Mouse (Mus musculus) embryonic facial prominence, embryonic 11.5 days (tissue): ENCODE results near the gene Lig1. TPM values are rescaled to one million over a fixed set of nuclear protein-coding genes. Genes with fewer than 3 reads are reported as not detected.

ENCODE experiments used
- ATAC-seq: fragments of 200-750 bp; cut with Nextera tagmentation; replicated peaks from 2 replicates; pipeline ENCODE4 v1.8.0; 2017; ENCODE audit warnings: low read depth; ENCODE audit not compliant: insufficient number of reproducible peaks, low FRiP score, low TSS enrichment
- DNase-seq: peaks from one replicate; pipeline ENCODE4 v3.0.0-alpha.2; 2015; ENCODE audit warnings: low spot score
- H3K27ac ChIP-seq: fragments of 300-500 bp; sonication (generic); replicated peaks from 2 replicates; pipeline ENCODE4 v1.5.1; 2014; ENCODE audit warnings: mild to moderate bottlenecking, low read depth, low read length, control low read depth
- H3K27me3 ChIP-seq: fragments of 300-500 bp; sonication (generic); 2 replicates; pipeline ENCODE4 v1.6.1; 2014; ENCODE audit warnings: mild to moderate bottlenecking, low read length, moderate library complexity, mixed read lengths; ENCODE audit not compliant: control insufficient read depth, insufficient read depth
- H3K36me3 ChIP-seq: fragments of 300-500 bp; sonication (generic); replicated peaks from 2 replicates; pipeline ENCODE4 v1.6.1; 2014; ENCODE audit warnings: low read depth, mild to moderate bottlenecking, low read length, moderate library complexity, mixed read lengths; ENCODE audit not compliant: control insufficient read depth, insufficient read depth
- H3K4me1 ChIP-seq: fragments of 300-500 bp; sonication (generic); 2 replicates; pipeline ENCODE4 v1.6.1; 2014; ENCODE audit warnings: low read length, mixed read lengths; ENCODE audit not compliant: control insufficient read depth, insufficient read depth
- H3K4me2 ChIP-seq: fragments of 300-500 bp; sonication (generic); 2 replicates; pipeline ENCODE4 v1.6.1; 2014; ENCODE audit warnings: low read depth, mild to moderate bottlenecking, control low read depth, low read length, moderate library complexity
- H3K4me3 ChIP-seq: fragments of 300-500 bp; sonication (generic); 2 replicates; pipeline ENCODE4 v1.5.1; 2014; ENCODE audit warnings: low read depth, low read length, control low read depth
- H3K9ac ChIP-seq: fragments of 300-500 bp; sonication (generic); replicated peaks from 2 replicates; pipeline ENCODE4 v1.6.1; 2014; ENCODE audit warnings: mild to moderate bottlenecking, control low read depth, low read length
- H3K9me3 ChIP-seq: fragments of 300-500 bp; sonication (generic); replicated peaks from 2 replicates; pipeline ENCODE4 v1.6.1; 2016; ENCODE audit warnings: mild to moderate bottlenecking, low read length, inconsistent platforms, mixed read lengths; ENCODE audit not compliant: control insufficient read depth
- WGBS: fragments of 180-500 bp; shearing (Covaris S2); extraction: QIAGEN DNeasy Blood & Tissue Kit; methylation state at CpG from one replicate; pipeline ENCODE4 v1.1.7; 2014; 5-methylcytosine and 5-hydroxymethylcytosine counted together
- polyA plus RNA-seq: library from polyadenylated mRNA; unstranded; fragments of >200 nt; fragmentation: Nextera tagmentation; extraction: Ambion mirVana; gene quantifications from 2 replicates; pipeline ENCODE4 v1.2.1, GENCODE M21; 2014

The Lig1 gene
- polyA plus RNA-seq, 1 experiment from 2014 or later, result 150 TPM

GRCm38 (mm10) chr7:13297636-13298035 is 20.6 kb downstream of the Lig1 start:
- no peaks in the 10 kb centered on the region for H3K27me3 ChIP-seq
- H3K9ac ChIP-seq, result no peak overlapping the region
- H3K4me1 ChIP-seq, result no peaks in the 10 kb centered on the region
- no peak for DNase-seq
- no peak for ATAC-seq
- no peaks in the 10 kb centered on the region for H3K9me3 ChIP-seq
- H3K4me2 ChIP-seq, result no peak overlapping the region
- 88% methylated on average over 1 of the region's 1 CpGs for WGBS
- H3K36me3 ChIP-seq, result peaks cover 9% of the 10 kb centered on the region
- no peak overlapping the region for H3K27ac ChIP-seq
- no peak overlapping the region for H3K4me3 ChIP-seq

GRCm38 (mm10) chr7:13298821-13299220 is 21.7 kb downstream of the Lig1 start:
- no peaks in the 10 kb centered on the region for H3K9me3 ChIP-seq
- H3K4me1 ChIP-seq, result no peaks in the 10 kb centered on the region
- H3K4me2 ChIP-seq, result no peak overlapping the region
- H3K9ac ChIP-seq, result no peak overlapping the region
- H3K27me3 ChIP-seq, result no peaks in the 10 kb centered on the region
- no peak overlapping the region for H3K27ac ChIP-seq
- peaks cover 9% of the 10 kb centered on the region for H3K36me3 ChIP-seq
- ATAC-seq (no peak), DNase-seq (no peak)
- no peak overlapping the region for H3K4me3 ChIP-seq
- WGBS, result 88% methylated on average over 5 of the region's 5 CpGs

- DNase-seq, result no peak
- Histone ChIP-seq H3K4me1 (no peaks in the 10 kb centered on the region), H3K36me3 (peaks cover 14% of the 10 kb centered on the region), H3K9me3 (no peaks in the 10 kb centered on the region), H3K27ac (no peak overlapping the region), H3K4me3 (no peak overlapping the region), H3K27me3 (no peaks in the 10 kb centered on the region), H3K9ac (no peak overlapping the region), H3K4me2 (no peak overlapping the region)
- ATAC-seq, result no peak
- 88% methylated on average over 1 of the region's 1 CpGs for WGBS
Measured at GRCm38 (mm10) chr7:13301643-13302042, 24.6 kb downstream of the Lig1 start.

- H3K36me3 ChIP-seq, result peaks cover 14% of the 10 kb centered on the region
- H3K27ac ChIP-seq, result no peak overlapping the region
- no peaks in the 10 kb centered on the region for H3K9me3 ChIP-seq
- H3K4me3 ChIP-seq, result no peak overlapping the region
- H3K4me1 ChIP-seq, result no peaks in the 10 kb centered on the region
- no peak overlapping the region for H3K9ac ChIP-seq
- no peak for DNase-seq
- no peak for ATAC-seq
- H3K27me3 ChIP-seq, result no peaks in the 10 kb centered on the region
- H3K4me2 ChIP-seq, result no peak overlapping the region
- WGBS, result 86% methylated on average over 2 of the region's 2 CpGs
Measured at GRCm38 (mm10) chr7:13302780-13303179, 25.7 kb downstream of the Lig1 start.

- Histone ChIP-seq H3K27me3 (no peaks in the 10 kb centered on the region), H3K4me1 (no peaks in the 10 kb centered on the region), H3K9me3 (no peaks in the 10 kb centered on the region), H3K27ac (no peak overlapping the region), H3K36me3 (peaks cover 14% of the 10 kb centered on the region), H3K4me3 (no peak overlapping the region), H3K9ac (no peak overlapping the region), H3K4me2 (no peak overlapping the region)
- DNase-seq (no peak), ATAC-seq (no peak)
Measured at GRCm38 (mm10) chr7:13303372-13303771, 26.3 kb downstream of the Lig1 start.

GRCm38 (mm10) chr7:13309407-13309806 is 32.3 kb downstream of the Lig1 start:
- H3K36me3 ChIP-seq, result peaks cover 9% of the 10 kb centered on the region
- no peak for ATAC-seq

GRCm38 (mm10) chr7:13310493-13311199 is 33.6 kb downstream of the Lig1 start:
- no peak for ATAC-seq
- DNase-seq, result no peak
- no peak overlapping the region for H3K27ac ChIP-seq

More at GRCm38 (mm10) chr7:13309407-13309806, 32.3 kb downstream of the Lig1 start:
- 88% methylated on average over 2 of the region's 2 CpGs for WGBS
- Histone ChIP-seq H3K9ac (no peak overlapping the region), H3K9me3 (no peaks in the 10 kb centered on the region), H3K4me1 (no peaks in the 10 kb centered on the region), H3K27me3 (no peaks in the 10 kb centered on the region), H3K4me3 (no peak overlapping the region), H3K27ac (no peak overlapping the region), H3K4me2 (no peak overlapping the region)
- no peak for DNase-seq

GRCm38 (mm10) chr7:13311401-13311800 is 34.3 kb downstream of the Lig1 start:
- Histone ChIP-seq H3K9ac (no peak overlapping the region), H3K4me1 (no peaks in the 10 kb centered on the region), H3K9me3 (no peaks in the 10 kb centered on the region), H3K36me3 (peaks cover 6% of the 10 kb centered on the region; the same call in 1 of the 2 replicates), H3K4me2 (no peak overlapping the region), H3K4me3 (no peak overlapping the region), H3K27ac (no peak overlapping the region), H3K27me3 (no peaks in the 10 kb centered on the region)
- ATAC-seq, result no peak
- WGBS, result 91% methylated on average over 4 of the region's 4 CpGs
- DNase-seq, result no peak

More at GRCm38 (mm10) chr7:13310493-13311199, 33.6 kb downstream of the Lig1 start:
- Histone ChIP-seq H3K4me3 (no peak overlapping the region), H3K4me2 (no peak overlapping the region), H3K27me3 (no peaks in the 10 kb centered on the region), H3K36me3 (peaks cover 9% of the 10 kb centered on the region), H3K9ac (no peak overlapping the region), H3K9me3 (no peaks in the 10 kb centered on the region), H3K4me1 (no peaks in the 10 kb centered on the region)
- WGBS, result 95% methylated on average over 6 of the region's 6 CpGs
